Mouse (Mus musculus) embryonic facial prominence, embryonic 10.5 days (tissue): ENCODE data around the gene Usp36. TPM values are rescaled to one million over a fixed set of nuclear protein-coding genes. Genes with fewer than 3 reads are reported as not detected.
A peak's percentile ranks its signal among the peaks of the same experiment; 100 is the strongest.

Experiments used
- DNase-seq: peaks from one replicate; pipeline ENCODE4 v3.0.0-alpha.2; 2017; ENCODE audit warnings: low spot score
- H3K27ac ChIP-seq: fragments of 300-500 bp; sonication (generic); replicated peaks from 2 replicates; pipeline ENCODE4 v1.5.1; 2016; ENCODE audit warnings: mild to moderate bottlenecking
- H3K27me3 ChIP-seq: fragments of 300-500 bp; sonication (generic); replicated peaks from 2 replicates; pipeline ENCODE4 v1.6.1; 2016; ENCODE audit warnings: low read depth, mild to moderate bottlenecking; ENCODE audit not compliant: poor library complexity, severe bottlenecking
- H3K36me3 ChIP-seq: fragments of 300-500 bp; sonication (generic); replicated peaks from 2 replicates; pipeline ENCODE4 v1.6.1; 2016; ENCODE audit warnings: mild to moderate bottlenecking, moderate library complexity
- H3K4me1 ChIP-seq: fragments of 300-500 bp; sonication (generic); 2 replicates; pipeline ENCODE4 v1.6.1; 2016
- H3K4me3 ChIP-seq: fragments of 300-500 bp; sonication (generic); 2 replicates; pipeline ENCODE4 v1.5.1; 2016; ENCODE audit warnings: mild to moderate bottlenecking, moderate library complexity
- H3K9me3 ChIP-seq: fragments of 300-500 bp; sonication (generic); 2 replicates; pipeline ENCODE4 v1.6.1; 2016; ENCODE audit warnings: mild to moderate bottlenecking
- WGBS: fragments of 180-500 bp; shearing (Covaris S2); methylation state at CpG from one replicate; pipeline ENCODE4 v1.1.7; 2016; 5-methylcytosine and 5-hydroxymethylcytosine counted together
- polyA plus RNA-seq: library from polyadenylated mRNA; unstranded; fragments of >200 nt; fragmentation: Nextera tagmentation; extraction: Ambion mirVana; gene quantifications from 2 replicates; pipeline ENCODE4 v1.2.1, GENCODE M21; 2016

Gene Usp36
- polyA plus RNA-seq, 1 experiment from 2014 or later: 24.1 TPM

DNA sequence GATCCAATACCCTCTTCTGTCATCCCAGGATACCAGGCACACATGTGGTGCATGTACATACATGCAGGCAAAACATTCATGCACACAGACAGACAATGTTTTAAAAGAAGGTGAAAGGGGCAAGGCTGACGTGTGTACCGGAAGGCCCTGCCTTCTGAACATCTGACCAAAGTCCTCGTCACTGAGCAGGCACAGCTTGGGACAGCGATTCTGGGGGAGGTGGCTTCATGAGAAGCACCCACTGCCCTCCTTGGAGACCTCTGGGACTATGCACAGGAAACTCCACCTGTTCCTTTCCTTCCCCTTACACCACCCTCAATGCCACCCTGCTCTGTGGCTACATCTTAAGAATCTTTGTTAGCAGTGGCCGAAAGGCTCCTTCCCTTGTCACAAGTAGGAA lies 79.1 kb downstream of the Usp36 start:
- Histone ChIP-seq H3K27ac (peak overlapping the region; percentile 58; the same call in 1 of the 2 replicates), H3K9me3 (no peaks in the 10 kb centered on the region), H3K36me3 (no peaks in the 10 kb centered on the region), H3K27me3 (no peaks in the 10 kb centered on the region), H3K4me1 (peaks cover 57% of the 10 kb centered on the region), H3K4me3 (no peak overlapping the region)
- WGBS: 88% methylated on average over 5 of the region's 5 CpGs
- DNase-seq: no peak

DNA sequence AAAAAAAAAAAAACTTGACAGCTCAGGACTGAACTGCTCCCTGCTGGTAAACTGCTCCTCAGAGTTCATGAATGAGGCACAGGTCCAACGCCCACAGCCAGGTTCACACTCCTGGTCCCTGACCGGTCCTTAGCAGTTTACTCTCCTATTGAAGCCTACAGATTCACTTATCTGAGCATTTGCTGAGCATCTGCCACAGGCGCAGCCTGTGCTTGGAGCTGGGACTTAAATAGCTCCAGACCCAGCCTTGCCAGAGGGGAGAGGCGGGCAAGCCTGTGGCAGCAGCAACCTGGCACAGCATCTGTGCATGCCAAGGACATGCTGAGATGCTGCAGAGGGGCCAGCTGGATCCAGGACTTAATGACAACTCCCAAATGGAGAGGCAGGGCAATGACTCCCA lies 79.9 kb downstream of the Usp36 start:
- H3K4me3 ChIP-seq: no peak overlapping the region
- H3K27ac ChIP-seq: no peak overlapping the region
- no peaks in the 10 kb centered on the region for H3K36me3 ChIP-seq
- H3K4me1 ChIP-seq: peaks cover 64% of the 10 kb centered on the region
- no peak for DNase-seq
- 87% methylated on average over 4 of the region's 4 CpGs for WGBS
- H3K9me3 ChIP-seq: no peaks in the 10 kb centered on the region
- no peaks in the 10 kb centered on the region for H3K27me3 ChIP-seq

Other genes with a start within 250 kb of the Usp36 start
- gene Dnah17, start 159.6 kb downstream of the Usp36 start, polyA plus RNA-seq: 0.17 and 0.19 TPM in 2 replicates
- gene Cyth1, start 41.7 kb downstream of the Usp36 start, polyA plus RNA-seq: 15.5 and 15.8 TPM in 2 replicates
- gene Cep295nl, start 52.3 kb upstream of the Usp36 start, polyA plus RNA-seq: 0.13 and 0.56 TPM in 2 replicates
- gene Timp2, start 65.5 kb upstream of the Usp36 start, polyA plus RNA-seq: 40.0 and 46.9 TPM in 2 replicates
- 0.86 and 0.88 TPM in 2 replicates for gene Lgals3bp, start 111.8 kb upstream of the Usp36 start, polyA plus RNA-seq
- 20.2 and 20.8 TPM in 2 replicates for gene Cant1, start 128.8 kb upstream of the Usp36 start, polyA plus RNA-seq
- gene C1qtnf1, start 138.0 kb upstream of the Usp36 start, polyA plus RNA-seq: 2.6 and 3.4 TPM in 2 replicates
- gene Engase, start 186.6 kb upstream of the Usp36 start, polyA plus RNA-seq: 7.9 and 8.5 TPM in 2 replicates